Mouse (Mus musculus) fat pad, adult 2 months (tissue): ENCODE results near the gene Gnpat.

Experiments used
- DNase-seq: peaks from one replicate; pipeline ENCODE4 v3.0.0-alpha.2; 2011; ENCODE audit warnings: low read depth, low spot score; ENCODE audit errors: extremely low read depth

The Gnpat gene

DNA sequence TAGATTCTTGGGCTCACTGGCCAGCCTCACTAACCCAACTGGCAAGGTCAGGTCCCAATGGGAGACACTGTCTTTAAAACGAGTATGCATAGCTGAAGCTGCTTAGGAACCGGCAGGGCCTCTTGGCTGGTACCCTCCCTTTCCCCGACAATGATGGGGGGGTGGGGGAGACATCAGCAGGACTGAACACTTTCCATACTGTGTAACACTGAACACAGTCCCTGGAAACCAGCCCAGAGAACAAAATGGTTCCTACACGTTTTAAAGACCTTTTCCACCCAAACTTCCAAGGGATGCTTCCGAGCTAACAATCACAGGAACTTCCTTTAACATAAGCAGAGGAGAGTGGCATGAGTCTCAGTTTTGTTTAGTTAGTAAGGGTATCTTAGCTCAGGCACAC is 72.3 kb downstream of the Gnpat start:
- DNase-seq: no peak

DNA sequence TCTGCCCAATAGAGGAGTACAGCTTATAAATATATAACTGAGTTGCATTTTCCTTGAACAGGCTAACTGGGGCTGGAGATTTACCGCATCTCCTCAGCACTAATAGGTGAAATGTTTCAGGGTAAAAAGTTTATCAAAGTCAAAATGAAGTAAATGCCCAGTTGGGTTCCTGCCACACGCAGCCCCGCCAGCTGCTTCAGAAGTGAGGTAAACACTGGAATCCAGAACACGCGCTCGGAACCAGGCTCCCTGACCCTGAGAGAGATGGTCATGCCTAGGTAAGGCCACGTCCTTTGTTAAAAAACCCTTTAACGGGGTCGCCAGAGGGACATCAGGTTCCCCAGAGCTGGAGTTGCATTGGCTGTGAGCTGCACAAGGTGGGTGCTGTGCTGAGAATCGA is 73.9 kb downstream of the Gnpat start:
- DNase-seq: no peak

DNA sequence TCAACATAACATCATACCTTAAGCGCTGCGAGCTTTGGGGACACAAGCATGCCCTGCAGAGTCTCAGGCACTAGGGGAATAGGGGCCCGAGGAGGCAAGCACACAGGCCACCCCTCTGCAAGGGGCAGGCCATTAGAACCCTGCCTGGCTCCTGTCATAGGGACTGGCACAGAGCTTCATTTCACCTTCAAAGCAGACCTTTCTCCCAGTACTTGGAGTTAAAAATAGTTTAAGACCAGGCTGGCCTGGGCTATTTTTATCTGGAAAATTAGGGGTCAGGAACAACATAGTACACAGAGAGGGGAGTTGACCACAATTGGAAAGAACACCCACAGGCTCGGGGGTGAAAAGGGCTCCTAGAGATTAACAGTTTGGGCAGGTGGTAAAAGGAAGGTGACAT is 74.5 kb downstream of the Gnpat start:
- no peak for DNase-seq
